Mouse (Mus musculus): ENCODE measurements around the gene Nop9. TPM values are rescaled to one million over a fixed set of nuclear protein-coding genes. Genes with fewer than 3 reads are reported as not detected.

Gene Nop9
- 27.4 and 30.1 TPM in 2 replicates for polyA plus RNA-seq (2014; fragmentation: Nextera tagmentation; extraction: Ambion mirVana)

- 0 out of 2 replicates have a peak, but pooled peaks cover under 1% of the 10 kb centered on the region for H3K36me3 ChIP-seq (ENCODE audit: control insufficient read depth, insufficient read depth, low read length)
- ATAC-seq (ENCODE audit: low read depth), result peak; percentile 83
- 0 out of 2 replicates have a peak within 1 kb of the TSS, but pooled peaks have one; percentile 0 for H3K27ac ChIP-seq (ENCODE audit: low read depth, low read length)
- H3K9me3 ChIP-seq (ENCODE audit: control insufficient read depth, low read length), result no peaks in the 10 kb centered on the region
- peak within 1 kb of the TSS; percentile 96 for H3K4me2 ChIP-seq (ENCODE audit: low read depth, low read length)
- 1% methylated on average over 48 of the region's 48 CpGs for WGBS
- H3K4me3 ChIP-seq (ENCODE audit: low read depth, low read length), result peak within 1 kb of the TSS; percentile 84
- peak within 1 kb of the TSS; percentile 74 for H3K9ac ChIP-seq (replicated peaks; ENCODE audit: low read depth, low read length)
- H3K27me3 ChIP-seq (ENCODE audit: control insufficient read depth, insufficient read depth, low read length), result no peaks in the 10 kb centered on the region
- H3K4me1 ChIP-seq (ENCODE audit: control insufficient read depth, insufficient read depth, low read length), result peaks cover 23% of the 10 kb centered on the region
Observed at GRCm38 (mm10) chr14:55745180-55745860, at the start of gene Nop9, which contains the start of gene Dhrs1. Gene Nop9 (plus strand): TSS chr14:55745693. Gene Dhrs1 (minus strand): TSS chr14:55745690.

DNA sequence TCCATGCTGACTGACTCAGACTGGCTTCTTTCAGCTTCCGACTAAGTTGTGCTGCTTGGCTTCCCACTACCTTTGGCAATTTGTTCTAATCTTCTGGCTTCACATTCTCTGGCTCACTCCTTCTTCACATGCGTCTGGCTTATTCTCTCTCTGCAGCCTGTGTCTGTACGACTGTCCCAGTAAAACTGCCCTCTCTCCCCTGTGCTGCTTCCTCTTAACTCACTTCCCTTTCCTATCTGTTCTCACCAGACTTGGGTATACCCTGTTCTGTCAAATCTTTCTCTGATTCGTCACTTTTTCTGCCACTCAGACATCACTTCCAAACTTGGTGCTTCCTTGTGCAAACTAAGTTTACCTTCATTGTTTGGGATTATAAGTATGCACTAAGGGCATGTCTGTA is 48.3 kb upstream of the Nop9 start:
- Histone ChIP-seq H3K4me1 (ENCODE audit: control insufficient read depth, insufficient read depth, low read length) (no peaks in the 10 kb centered on the region), H3K9me3 (ENCODE audit: control insufficient read depth, low read length) (no peaks in the 10 kb centered on the region), H3K4me3 (ENCODE audit: low read depth, low read length) (no peak overlapping the region), H3K27me3 (ENCODE audit: control insufficient read depth, insufficient read depth, low read length) (no peaks in the 10 kb centered on the region), H3K4me2 (ENCODE audit: low read depth, low read length) (no peak overlapping the region), H3K27ac (ENCODE audit: low read depth, low read length) (no peak overlapping the region), H3K36me3 (ENCODE audit: control insufficient read depth, insufficient read depth, low read length) (no peaks in the 10 kb centered on the region), H3K9ac (replicated peaks; ENCODE audit: low read depth, low read length) (no peak overlapping the region)
- no peak for ATAC-seq (ENCODE audit: low read depth)
- WGBS, result 87% methylated on average over 4 of the region's 4 CpGs

- no peaks in the 10 kb centered on the region for H3K4me1 ChIP-seq (ENCODE audit: control insufficient read depth, insufficient read depth, low read length)
- no peaks in the 10 kb centered on the region for H3K27me3 ChIP-seq (ENCODE audit: control insufficient read depth, insufficient read depth, low read length)
Observed at GRCm38 (mm10) chr14:55701131-55701530, 44.4 kb upstream of the Nop9 start.

DNA sequence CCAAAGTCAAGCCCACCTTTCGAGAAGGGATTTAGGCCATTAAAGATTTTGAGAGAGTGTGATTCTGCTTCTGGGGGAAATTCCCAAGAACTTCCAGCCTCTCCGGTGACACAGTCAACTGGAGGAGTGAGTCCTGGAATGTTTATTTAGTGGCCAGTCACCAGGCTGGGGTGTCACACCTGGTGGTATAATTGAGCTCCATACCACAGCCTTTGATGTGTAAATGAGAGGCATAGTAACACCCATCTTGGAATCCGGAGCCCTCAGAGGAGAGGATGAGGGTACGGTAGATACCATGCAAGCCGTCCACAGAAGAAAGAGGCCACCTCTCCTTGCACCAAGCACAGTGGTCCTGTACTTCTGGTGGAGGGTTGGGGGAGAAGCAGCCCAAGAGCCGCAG is 42.7 kb upstream of the Nop9 start:
- Histone ChIP-seq H3K27me3 (ENCODE audit: control insufficient read depth, insufficient read depth, low read length) (no peaks in the 10 kb centered on the region), H3K27ac (ENCODE audit: low read depth, low read length) (no peak overlapping the region), H3K4me2 (ENCODE audit: low read depth, low read length) (no peak overlapping the region), H3K9ac (replicated peaks; ENCODE audit: low read depth, low read length) (no peak overlapping the region), H3K9me3 (ENCODE audit: control insufficient read depth, low read length) (no peaks in the 10 kb centered on the region), H3K4me1 (ENCODE audit: control insufficient read depth, insufficient read depth, low read length) (no peaks in the 10 kb centered on the region), H3K36me3 (ENCODE audit: control insufficient read depth, insufficient read depth, low read length) (no peaks in the 10 kb centered on the region), H3K4me3 (ENCODE audit: low read depth, low read length) (no peak overlapping the region)
- WGBS, result 62% methylated on average over 6 of the region's 6 CpGs
- no peak for ATAC-seq (ENCODE audit: low read depth)

More at GRCm38 (mm10) chr14:55701131-55701530, 44.4 kb upstream of the Nop9 start:
- H3K27ac ChIP-seq (ENCODE audit: low read depth, low read length), result no peak overlapping the region
- H3K4me3 ChIP-seq (ENCODE audit: low read depth, low read length), result no peak overlapping the region
- no peaks in the 10 kb centered on the region for H3K36me3 ChIP-seq (ENCODE audit: control insufficient read depth, insufficient read depth, low read length)
- H3K4me2 ChIP-seq (ENCODE audit: low read depth, low read length), result no peak overlapping the region
- no peak for ATAC-seq (ENCODE audit: low read depth)
- WGBS, result 75% methylated on average over 9 of the region's 9 CpGs
- no peak overlapping the region for H3K9ac ChIP-seq (replicated peaks; ENCODE audit: low read depth, low read length)
- H3K9me3 ChIP-seq (ENCODE audit: control insufficient read depth, low read length), result no peaks in the 10 kb centered on the region

DNA sequence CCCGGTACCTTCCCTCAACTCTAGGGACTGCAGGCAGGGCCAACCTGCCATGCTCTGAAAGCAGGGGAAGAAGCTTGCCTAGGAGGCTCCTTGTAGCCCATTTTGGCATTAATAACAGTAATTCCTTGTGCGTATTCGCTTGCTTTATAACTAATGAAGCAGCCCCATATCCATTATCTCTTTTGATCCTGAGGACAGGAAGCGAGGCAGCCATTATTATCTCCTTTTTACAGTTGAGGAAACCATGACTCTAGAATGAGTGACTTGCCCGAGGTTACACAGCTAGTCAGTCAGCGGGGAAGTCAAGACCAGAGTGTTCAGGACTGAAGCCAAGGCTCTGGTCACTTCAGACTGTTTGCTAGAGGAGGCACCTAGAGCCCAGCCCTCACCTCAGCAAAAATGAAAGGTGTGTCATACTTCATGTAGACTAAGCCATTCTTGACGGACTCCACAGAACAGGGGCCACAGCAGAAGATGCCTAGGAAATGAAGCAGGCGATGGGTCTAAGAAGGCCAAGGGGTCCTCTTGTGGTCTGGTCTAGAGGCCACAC is 39.4 kb upstream of the Nop9 start:
- no peaks in the 10 kb centered on the region for H3K27me3 ChIP-seq (ENCODE audit: control insufficient read depth, insufficient read depth, low read length)
- H3K4me1 ChIP-seq (ENCODE audit: control insufficient read depth, insufficient read depth, low read length), result no peaks in the 10 kb centered on the region
- no peak overlapping the region for H3K4me2 ChIP-seq (ENCODE audit: low read depth, low read length)
- 92% methylated on average over 8 of the region's 8 CpGs for WGBS
- no peaks in the 10 kb centered on the region for H3K36me3 ChIP-seq (ENCODE audit: control insufficient read depth, insufficient read depth, low read length)
- no peaks in the 10 kb centered on the region for H3K9me3 ChIP-seq (ENCODE audit: control insufficient read depth, low read length)
- no peak for ATAC-seq (ENCODE audit: low read depth)
- H3K9ac ChIP-seq (replicated peaks; ENCODE audit: low read depth, low read length), result no peak overlapping the region
- H3K4me3 ChIP-seq (ENCODE audit: low read depth, low read length), result no peak overlapping the region
- H3K27ac ChIP-seq (ENCODE audit: low read depth, low read length), result no peak overlapping the region

- 84% methylated on average over 5 of the region's 5 CpGs for WGBS
- ATAC-seq (ENCODE audit: low read depth), result no peak
- Histone ChIP-seq H3K4me2 (ENCODE audit: low read depth, low read length) (no peak overlapping the region), H3K27ac (ENCODE audit: low read depth, low read length) (no peak overlapping the region), H3K4me3 (ENCODE audit: low read depth, low read length) (no peak overlapping the region), H3K27me3 (ENCODE audit: control insufficient read depth, insufficient read depth, low read length) (no peaks in the 10 kb centered on the region), H3K4me1 (ENCODE audit: control insufficient read depth, insufficient read depth, low read length) (no peaks in the 10 kb centered on the region), H3K9ac (replicated peaks; ENCODE audit: low read depth, low read length) (no peak overlapping the region), H3K36me3 (ENCODE audit: control insufficient read depth, insufficient read depth, low read length) (no peaks in the 10 kb centered on the region), H3K9me3 (ENCODE audit: control insufficient read depth, low read length) (no peaks in the 10 kb centered on the region)
Observed at GRCm38 (mm10) chr14:55707397-55707796, 38.1 kb upstream of the Nop9 start.

DNA sequence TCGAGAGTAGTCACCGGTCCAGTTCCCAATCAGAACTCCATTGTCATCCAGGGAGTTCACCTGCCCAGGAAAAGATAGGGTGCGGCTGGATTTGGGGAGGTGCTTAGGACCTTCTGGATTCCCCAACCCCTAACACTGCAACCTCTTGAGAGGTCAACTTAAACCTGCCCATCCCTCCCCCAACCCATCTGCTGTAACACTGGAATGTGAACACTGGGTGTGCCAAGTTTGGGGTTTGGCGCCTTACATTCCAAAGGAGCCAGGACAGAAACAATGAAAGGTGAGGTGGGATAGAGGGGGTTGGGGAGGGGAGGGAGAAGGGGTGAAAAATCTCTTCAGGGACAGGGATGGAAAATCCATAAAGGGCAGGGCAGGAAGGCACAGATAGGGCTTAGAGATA is 36.0 kb upstream of the Nop9 start:
- Histone ChIP-seq H3K4me2 (ENCODE audit: low read depth, low read length) (no peak overlapping the region), H3K4me3 (ENCODE audit: low read depth, low read length) (no peak overlapping the region), H3K9ac (replicated peaks; ENCODE audit: low read depth, low read length) (no peak overlapping the region), H3K36me3 (ENCODE audit: control insufficient read depth, insufficient read depth, low read length) (no peaks in the 10 kb centered on the region), H3K27me3 (ENCODE audit: control insufficient read depth, insufficient read depth, low read length) (0 out of 2 replicates have a peak, but pooled peaks cover 4% of the 10 kb centered on the region), H3K9me3 (ENCODE audit: control insufficient read depth, low read length) (no peaks in the 10 kb centered on the region), H3K27ac (ENCODE audit: low read depth, low read length) (no peak overlapping the region), H3K4me1 (ENCODE audit: control insufficient read depth, insufficient read depth, low read length) (no peaks in the 10 kb centered on the region)
- WGBS, result 92% methylated on average over 4 of the region's 4 CpGs
- no peak for ATAC-seq (ENCODE audit: low read depth)

DNA sequence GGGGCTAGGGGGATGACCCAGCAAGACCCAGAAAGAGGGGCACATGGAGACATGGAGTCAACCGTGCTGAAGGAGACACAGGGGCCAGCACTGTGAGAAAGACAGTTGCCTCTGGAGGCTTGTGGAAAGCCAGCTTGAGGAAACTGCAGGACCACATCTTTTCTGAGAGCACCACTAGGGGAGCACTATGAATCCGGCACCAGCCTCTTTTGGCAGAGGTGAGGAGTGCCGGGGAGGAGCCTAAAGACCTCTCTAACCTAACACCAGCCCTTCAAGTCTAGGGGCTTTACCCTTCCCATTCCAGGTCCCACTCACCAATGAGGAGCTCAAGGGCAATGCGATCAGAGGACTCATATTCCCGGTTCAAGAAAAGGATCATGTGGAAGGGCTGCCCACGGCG is 33.7 kb upstream of the Nop9 start:
- H3K27me3 ChIP-seq (ENCODE audit: control insufficient read depth, insufficient read depth, low read length), result 0 out of 2 replicates have a peak, but pooled peaks cover 4% of the 10 kb centered on the region
- no peak overlapping the region for H3K4me3 ChIP-seq (ENCODE audit: low read depth, low read length)
- H3K27ac ChIP-seq (ENCODE audit: low read depth, low read length), result no peak overlapping the region
- no peak for ATAC-seq (ENCODE audit: low read depth)
- H3K4me1 ChIP-seq (ENCODE audit: control insufficient read depth, insufficient read depth, low read length), result no peaks in the 10 kb centered on the region
- H3K36me3 ChIP-seq (ENCODE audit: control insufficient read depth, insufficient read depth, low read length), result peaks cover 3% of the 10 kb centered on the region; the same call in 1 of the 2 replicates
- H3K9me3 ChIP-seq (ENCODE audit: control insufficient read depth, low read length), result no peaks in the 10 kb centered on the region
- no peak overlapping the region for H3K4me2 ChIP-seq (ENCODE audit: low read depth, low read length)
- no peak overlapping the region for H3K9ac ChIP-seq (replicated peaks; ENCODE audit: low read depth, low read length)
- WGBS, result 85% methylated on average over 7 of the region's 7 CpGs

- Histone ChIP-seq H3K4me3 (ENCODE audit: low read depth, low read length) (no peak overlapping the region), H3K36me3 (ENCODE audit: control insufficient read depth, insufficient read depth, low read length) (peaks cover 14% of the 10 kb centered on the region; the same call in 1 of the 2 replicates), H3K27me3 (ENCODE audit: control insufficient read depth, insufficient read depth, low read length) (0 out of 2 replicates have a peak, but pooled peaks cover 4% of the 10 kb centered on the region), H3K4me1 (ENCODE audit: control insufficient read depth, insufficient read depth, low read length) (no peaks in the 10 kb centered on the region), H3K4me2 (ENCODE audit: low read depth, low read length) (no peak overlapping the region), H3K27ac (ENCODE audit: low read depth, low read length) (no peak overlapping the region), H3K9ac (replicated peaks; ENCODE audit: low read depth, low read length) (no peak overlapping the region), H3K9me3 (ENCODE audit: control insufficient read depth, low read length) (no peaks in the 10 kb centered on the region)
- 11% methylated on average over 25 of the region's 25 CpGs for WGBS
- ATAC-seq (ENCODE audit: low read depth), result no peak
Observed at GRCm38 (mm10) chr14:55713007-55713728, 32.3 kb upstream of the Nop9 start.

Data from neural tube, embryonic 14.5 days (tissue).